Mouse (Mus musculus) liver, adult (tissue): ENCODE results near the gene Fads2.

ENCODE experiments used
- GATA4 ChIP-seq: IDR thresholded peaks from 2 replicates; pipeline ENCODE4 v1.6.1; 2014; ENCODE audit warnings: mild to moderate bottlenecking, low read length; ENCODE audit not compliant: insufficient replicate concordance

Gene Fads2

GRCm38 (mm10) chr19:10107051-10107611 is 5.6 kb upstream of the Fads2 start:
- TF ChIP-seq GATA4, result no peak

GRCm38 (mm10) chr19:10106634-10107033 is 5.1 kb upstream of the Fads2 start:
- TF ChIP-seq GATA4, result no peak

- no peak for TF ChIP-seq GATA4
Measured at GRCm38 (mm10) chr19:10105034-10105493, 3.5 kb upstream of the Fads2 start.

- TF ChIP-seq GATA4, result peak; percentile 62; the same call in 1 of the 2 replicates
Measured at GRCm38 (mm10) chr19:10104234-10104633, 2.7 kb upstream of the Fads2 start.

DNA sequence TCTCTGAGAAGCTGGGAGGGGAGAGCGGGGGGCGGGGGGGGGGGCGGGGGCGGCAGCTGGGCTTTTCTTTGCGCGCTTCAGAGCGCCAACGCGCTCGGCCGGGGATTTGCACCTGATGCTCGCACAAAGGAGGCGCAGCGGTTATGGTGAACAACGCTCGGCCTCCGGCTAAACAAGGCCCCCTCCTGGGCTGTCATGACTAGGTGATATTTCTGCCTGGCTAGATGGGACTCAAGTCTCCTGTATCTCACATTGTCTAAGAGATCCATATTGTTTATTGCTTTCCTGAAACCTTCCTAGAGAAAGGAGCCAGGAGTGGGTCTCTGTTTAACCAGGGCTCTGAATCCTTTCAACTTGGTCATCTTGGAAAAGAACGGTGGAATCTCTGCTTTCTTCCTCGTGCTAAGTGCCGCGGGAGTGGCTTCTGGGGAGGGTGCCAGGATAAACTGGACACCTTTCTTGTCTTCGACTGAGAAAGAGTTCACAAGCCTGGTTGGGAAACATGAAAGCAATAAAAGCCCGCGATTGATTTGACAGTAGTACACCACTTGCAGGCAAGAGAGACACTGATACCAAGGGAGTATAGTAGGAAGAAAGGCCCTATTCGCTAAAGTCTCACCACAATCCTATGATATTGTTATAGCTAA is 631 bp upstream of the Fads2 start:
- 0 out of 2 replicates have a peak, but pooled peaks have one; percentile 5 for TF ChIP-seq GATA4

- TF ChIP-seq GATA4, result no peak
Measured at GRCm38 (mm10) chr19:10100631-10101071, 895 bp downstream of the Fads2 start.

GRCm38 (mm10) chr19:10097826-10098225 is 3.7 kb downstream of the Fads2 start:
- TF ChIP-seq GATA4, result no peak

- no peak for TF ChIP-seq GATA4
Measured at GRCm38 (mm10) chr19:10096371-10096876, 5.1 kb downstream of the Fads2 start.

- TF ChIP-seq GATA4, result no peak; the same call in 1 of the 2 replicates
Measured at GRCm38 (mm10) chr19:10094695-10095094, 6.9 kb downstream of the Fads2 start.

GRCm38 (mm10) chr19:10093829-10094228 is 7.7 kb downstream of the Fads2 start:
- no peak for TF ChIP-seq GATA4

- no peak for TF ChIP-seq GATA4
Measured at GRCm38 (mm10) chr19:10086976-10087375, 14.6 kb downstream of the Fads2 start.

DNA sequence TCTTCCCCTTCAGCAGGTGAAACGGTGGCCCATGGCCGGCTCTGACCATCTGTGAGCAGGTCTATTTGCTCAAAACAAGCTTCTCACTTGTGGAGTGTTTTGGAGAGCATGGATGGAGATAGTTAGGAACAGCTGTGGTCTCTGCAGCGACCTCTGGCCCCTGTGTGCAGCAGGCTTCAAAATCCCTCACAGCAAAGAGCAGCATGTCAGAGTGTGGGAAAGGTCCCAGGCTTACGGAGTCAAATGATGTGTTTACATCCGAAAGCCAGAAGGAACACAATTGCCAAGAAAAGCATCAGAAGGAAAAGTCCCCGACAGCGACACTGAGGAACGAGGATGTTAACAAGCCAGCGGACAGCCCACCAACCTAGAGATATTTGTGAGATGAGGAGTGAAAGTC is 16.1 kb downstream of the Fads2 start:
- no peak for TF ChIP-seq GATA4

DNA sequence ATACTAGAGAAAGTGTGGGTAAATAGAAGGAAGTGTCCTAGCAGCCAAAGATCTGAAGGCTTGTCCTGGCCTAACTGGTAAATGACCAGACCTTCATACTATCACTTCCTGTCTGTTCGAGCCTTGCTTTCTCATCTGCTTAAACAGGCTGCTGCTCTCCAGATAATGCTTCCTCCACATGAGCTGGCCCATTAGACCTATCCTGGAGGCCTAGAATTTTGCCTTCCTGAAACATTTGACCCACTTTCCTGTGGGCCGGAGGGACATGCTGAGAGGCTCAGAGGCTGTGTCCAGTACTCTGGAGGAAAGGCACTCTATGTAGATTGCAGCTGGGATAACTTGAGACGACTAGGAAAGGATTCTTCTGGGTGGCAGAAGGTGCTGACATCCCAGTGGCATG is 19.4 kb downstream of the Fads2 start:
- peak; percentile 82 for TF ChIP-seq GATA4

DNA sequence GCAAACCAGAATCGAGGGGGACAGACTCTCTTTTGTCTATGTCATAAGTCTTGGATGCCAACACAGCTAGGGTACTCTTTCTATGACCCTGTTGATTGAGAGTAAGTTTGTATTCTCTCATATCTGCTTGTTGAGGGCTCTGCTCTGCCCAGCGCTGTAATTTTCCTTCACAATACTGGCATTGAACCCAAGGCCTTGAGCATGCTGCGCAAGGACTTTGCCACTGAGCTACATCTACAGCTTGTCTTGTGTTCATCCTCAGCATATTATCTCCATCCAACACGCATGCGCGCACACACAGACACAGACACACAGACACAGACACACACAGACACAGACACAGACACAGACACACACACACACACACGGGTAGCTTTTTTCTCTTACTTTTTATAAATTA is 21.2 kb downstream of the Fads2 start:
- no peak for TF ChIP-seq GATA4

GRCm38 (mm10) chr19:10078392-10078791 is 23.2 kb downstream of the Fads2 start:
- TF ChIP-seq GATA4, result no peak

DNA sequence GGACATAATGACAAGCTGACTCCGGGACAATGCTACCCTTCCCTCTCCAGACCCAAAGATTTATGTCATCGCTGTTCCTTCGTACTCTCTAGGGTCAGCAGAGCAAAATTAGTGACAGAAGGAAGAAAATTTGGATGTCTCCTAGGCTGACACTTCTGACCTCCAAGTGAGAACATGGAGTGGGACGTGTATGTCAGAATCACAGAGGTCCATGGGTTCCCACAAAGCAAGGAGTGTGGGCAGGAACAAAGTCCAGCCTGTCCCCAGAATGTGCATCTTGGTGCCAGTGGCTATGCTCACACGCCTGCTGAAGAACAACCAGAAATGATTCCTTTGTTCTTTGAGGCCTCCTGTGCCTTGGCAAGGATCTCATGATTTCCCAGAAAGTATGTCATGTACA is 28.4 kb downstream of the Fads2 start:
- no peak for TF ChIP-seq GATA4

DNA sequence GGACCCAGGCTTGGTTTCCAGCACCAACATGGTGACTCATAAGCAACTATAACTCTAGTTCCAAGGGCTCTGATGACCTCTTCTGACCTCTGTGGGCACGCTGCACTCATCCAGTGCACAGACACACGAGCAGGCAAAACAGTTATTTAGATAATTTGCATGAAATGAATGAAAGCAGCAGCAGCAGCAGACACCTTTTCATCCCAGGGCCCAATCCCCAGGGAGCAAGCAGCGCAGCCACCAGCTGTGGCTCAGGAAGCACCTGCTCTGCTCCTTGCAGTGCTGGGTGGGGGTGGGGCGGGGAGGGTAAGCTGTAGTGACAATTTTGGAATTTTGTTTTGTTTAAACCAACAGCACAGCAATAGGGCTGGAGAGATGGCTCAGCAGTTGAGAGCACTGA is 29.7 kb downstream of the Fads2 start:
- no peak for TF ChIP-seq GATA4

GRCm38 (mm10) chr19:10071166-10071565 is 30.4 kb downstream of the Fads2 start:
- TF ChIP-seq GATA4, result no peak
